Mouse (Mus musculus): ENCODE results near the gene Mxd3. TPM values are rescaled to one million over a fixed set of nuclear protein-coding genes. Genes with fewer than 3 reads are reported as not detected.

The Mxd3 gene
- polyA plus RNA-seq, 1 experiment from 2014 or later = 0.43 TPM

Other genes starting within 250 kb of the Mxd3 start
- gene Uimc1, start 229.5 kb downstream of the Mxd3 start, polyA plus RNA-seq (2018) = 21.0 to 56.7 TPM (median 25.2 TPM) in 3 replicates
- gene Zfp346, start 224.5 kb downstream of the Mxd3 start, polyA plus RNA-seq (2018) = 7.5 to 9.8 TPM (median 9.6 TPM) in 3 replicates
- gene Gm17617, start 196.3 kb downstream of the Mxd3 start, polyA plus RNA-seq (2018) = not detected in 3 replicates
- gene Fgfr4, start 177.2 kb downstream of the Mxd3 start, polyA plus RNA-seq (2018) = not detected in 3 replicates
- gene Nsd1, start 120.0 kb downstream of the Mxd3 start, polyA plus RNA-seq (2018) = 26.6 to 37.3 TPM (median 28.9 TPM) in 3 replicates
- gene Prelid1, start 9.3 kb downstream of the Mxd3 start, polyA plus RNA-seq (2018) = 183 to 228 TPM (median 200 TPM) in 3 replicates
- 34.9 to 62.7 TPM (median 47.3 TPM) in 3 replicates for gene Rab24, start 7.9 kb downstream of the Mxd3 start, polyA plus RNA-seq (2018)
- gene Lman2, start 33.0 kb upstream of the Mxd3 start, polyA plus RNA-seq (2018) = 69.2 to 91.5 TPM (median 78.4 TPM) in 3 replicates
- 3.6 to 11.3 TPM (median 8.4 TPM) in 3 replicates for gene Rgs14, start 39.9 kb upstream of the Mxd3 start, polyA plus RNA-seq (2018)
- not detected in 3 replicates for gene Slc34a1, start 68.4 kb upstream of the Mxd3 start, polyA plus RNA-seq (2018)
- not detected in 3 replicates for gene Pfn3, start 85.4 kb upstream of the Mxd3 start, polyA plus RNA-seq (2018)
- not detected in 3 replicates for gene F12, start 97.0 kb upstream of the Mxd3 start, polyA plus RNA-seq (2018)
- 8.4 to 12.3 TPM (median 10.1 TPM) in 3 replicates for gene Grk6, start 115.2 kb upstream of the Mxd3 start, polyA plus RNA-seq (2018)
- gene Prr7, start 134.4 kb upstream of the Mxd3 start, polyA plus RNA-seq (2018) = 0.27 TPM in 1 of 3 replicates, not detected in the others
- gene Dbn1, start 158.3 kb upstream of the Mxd3 start, polyA plus RNA-seq (2018) = 0.10 TPM in 1 of 3 replicates, not detected in the others
- gene Pdlim7, start 183.9 kb upstream of the Mxd3 start, polyA plus RNA-seq (2018) = 0.40 to 3.3 TPM (median 0.44 TPM) in 3 replicates
- gene Dok3, start 199.5 kb upstream of the Mxd3 start, polyA plus RNA-seq (2018) = 6.1 to 22.8 TPM (median 15.9 TPM) in 3 replicates
- 26.5 to 32.5 TPM (median 27.1 TPM) in 3 replicates for gene Ddx41, start 206.8 kb upstream of the Mxd3 start, polyA plus RNA-seq (2018)
- gene Fam193b, start 241.3 kb upstream of the Mxd3 start, polyA plus RNA-seq (2018) = 11.7 to 25.1 TPM (median 12.9 TPM) in 3 replicates
- gene Tmed9, start 243.9 kb upstream of the Mxd3 start, polyA plus RNA-seq (2018) = 100 to 185 TPM (median 135 TPM) in 3 replicates